Mouse (Mus musculus) 416B (cell line): ENCODE data around the gene Epb42.
"Not testable (repeated sequence)": the region's sequence is repeated elsewhere in the genome, so short reads cannot be mapped to it uniquely, and the experiment has no call there.

Experiments
- DNase-seq: peaks from one replicate; pipeline ENCODE4 v3.0.0; 2011; ENCODE audit warnings: low read depth

Epb42 gene

DNA sequence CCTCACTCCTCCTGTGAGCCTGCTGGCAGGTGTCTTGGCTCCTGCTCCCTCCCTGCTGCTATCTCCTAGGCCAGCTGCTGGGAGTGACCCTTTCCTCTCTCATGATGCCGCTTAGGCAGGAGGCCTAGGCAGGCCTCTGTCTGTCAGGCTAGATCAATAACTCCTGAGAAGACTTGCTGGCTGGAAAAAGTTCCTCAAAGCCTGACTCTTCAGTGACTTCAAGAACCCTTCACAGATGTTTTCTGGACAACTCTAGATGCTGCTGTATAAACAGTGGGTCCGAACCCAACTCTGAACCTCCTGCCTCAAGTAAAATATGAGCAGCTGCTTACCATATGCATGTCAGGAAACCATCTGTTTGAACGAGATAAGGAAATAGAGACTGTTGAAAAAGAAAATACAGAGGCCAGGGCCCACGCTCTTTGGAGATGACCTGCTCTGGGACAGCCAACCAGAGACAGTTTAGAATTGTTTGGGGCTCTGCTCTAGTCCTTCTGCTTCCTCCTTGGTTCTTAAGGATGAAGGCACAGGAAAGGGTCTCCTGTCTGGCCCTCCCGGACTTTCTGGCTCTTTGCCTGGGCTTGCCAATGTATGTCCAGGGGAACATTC is at the start of gene Epb42:
Gene Epb42, minus strand, starts transcription at position 340 of the 609 bp plus-strand sequence.
- peak; percentile 82 for DNase-seq

DNA sequence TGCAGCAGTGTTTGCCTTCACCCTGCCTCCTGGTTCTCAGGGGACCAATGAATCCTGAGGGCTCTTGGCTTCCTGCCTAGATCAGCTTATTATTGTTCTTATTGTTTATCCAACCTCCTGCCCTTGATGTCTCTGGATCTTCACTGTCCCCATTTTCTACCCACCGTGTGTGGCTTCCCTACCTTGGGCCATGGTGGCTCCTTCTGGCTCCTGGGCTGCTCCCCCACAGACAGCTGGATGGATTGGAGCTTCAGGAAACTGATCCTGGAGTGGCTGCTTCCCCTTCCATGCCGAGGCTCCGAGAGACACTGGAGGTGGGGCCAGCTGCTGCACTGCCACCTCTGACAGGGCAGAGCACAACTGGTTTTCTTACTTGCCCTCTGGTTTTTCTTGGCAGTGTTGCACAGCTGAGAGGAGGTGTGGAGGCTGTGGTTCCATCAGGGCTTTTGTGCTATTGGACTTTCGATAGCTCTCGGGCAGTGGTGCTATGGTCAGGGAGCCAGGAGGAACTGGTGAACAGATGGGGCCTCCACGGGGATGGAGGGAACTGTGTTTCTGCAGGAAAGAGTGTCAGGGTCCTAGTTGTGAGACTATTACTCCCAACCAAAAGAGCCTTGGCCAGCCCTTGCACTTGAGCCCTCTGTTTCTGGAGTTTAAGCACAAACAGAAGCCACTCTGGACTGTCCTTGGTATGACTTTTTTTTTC is 48.8 kb upstream of the Epb42 start, which contains the start of gene Tgm5:
Gene Tgm5, minus strand, starts transcription at position 362 of the 706 bp plus-strand sequence.
- DNase-seq: no peak

DNA sequence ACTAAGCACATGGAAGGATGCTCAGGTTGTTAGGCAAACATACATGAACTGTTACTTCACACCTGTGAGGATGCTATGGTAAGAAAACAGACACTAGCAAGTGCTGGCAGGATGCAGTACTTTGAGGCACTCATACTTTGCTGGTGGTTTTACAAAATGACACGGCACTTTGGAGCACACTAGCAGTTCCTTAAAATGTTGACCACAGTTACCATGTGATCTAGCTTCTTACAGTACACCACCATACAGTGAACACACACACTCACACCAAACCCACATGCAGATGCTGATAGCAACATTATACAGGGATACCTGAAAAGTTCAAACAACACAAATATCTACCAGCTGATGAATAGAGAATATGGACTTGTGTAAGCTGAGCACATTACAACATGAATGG is 45.8 kb upstream of the Epb42 start:
- DNase-seq: peak; percentile 80

DNA sequence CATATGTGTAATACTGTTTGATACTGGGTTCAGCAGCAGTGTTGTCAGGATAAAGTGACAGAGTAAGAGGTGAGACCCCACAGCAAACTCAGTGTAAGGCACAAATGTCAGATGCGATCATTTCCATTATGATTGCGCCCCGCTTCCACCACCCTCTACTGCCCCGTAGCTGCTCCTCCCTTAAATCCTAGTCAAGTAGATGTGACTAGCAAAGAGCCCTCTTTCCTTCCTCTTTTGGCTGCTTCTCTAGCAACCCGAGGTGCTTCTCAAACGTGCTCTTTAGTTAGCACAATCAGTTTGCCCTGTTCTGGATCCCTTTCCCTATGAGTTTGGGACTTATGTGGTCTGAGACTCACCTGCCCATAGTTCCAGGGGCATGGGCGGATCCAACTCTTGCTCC is 37.9 kb upstream of the Epb42 start:
- DNase-seq: no peak

DNA sequence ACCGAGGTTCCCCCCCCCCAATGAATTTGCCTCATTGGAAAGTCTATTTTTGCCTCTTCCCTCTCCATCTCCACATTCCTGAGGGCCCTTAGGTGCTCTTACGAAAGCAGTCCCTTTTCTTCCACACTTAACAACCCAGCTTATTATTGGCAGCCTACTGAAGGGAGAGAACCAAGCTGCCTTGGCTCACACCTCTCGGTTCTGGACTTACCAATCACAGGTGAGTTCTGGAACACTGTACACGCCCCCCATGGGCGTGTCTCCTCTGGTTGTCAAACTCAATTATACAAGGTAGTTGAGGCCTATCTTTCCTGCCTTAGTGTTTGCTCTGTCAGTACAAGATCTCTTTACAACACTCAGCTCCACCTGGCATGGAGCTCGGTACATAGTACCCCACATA is 35.0 kb upstream of the Epb42 start:
- no peak for DNase-seq

DNA sequence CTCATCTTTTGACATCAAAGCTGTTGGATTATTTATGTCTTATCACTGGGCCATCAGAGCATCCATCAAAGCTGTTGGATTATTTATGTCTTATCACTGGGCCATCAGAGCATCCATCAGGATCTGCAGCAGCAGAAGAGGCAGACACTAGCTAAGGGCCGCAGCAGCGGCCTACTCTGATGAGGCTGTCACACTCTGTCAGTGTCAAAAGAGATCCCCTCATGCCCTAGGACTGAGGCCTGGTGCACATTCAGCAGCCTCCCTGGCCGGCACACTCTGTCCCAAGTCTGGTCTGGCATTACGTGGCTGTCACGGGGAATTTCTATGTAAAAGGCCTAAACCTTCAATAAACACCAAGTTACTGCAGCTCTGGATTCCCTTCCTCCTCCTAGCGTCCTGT is 32.6 kb upstream of the Epb42 start:
- DNase-seq: no peak

DNA sequence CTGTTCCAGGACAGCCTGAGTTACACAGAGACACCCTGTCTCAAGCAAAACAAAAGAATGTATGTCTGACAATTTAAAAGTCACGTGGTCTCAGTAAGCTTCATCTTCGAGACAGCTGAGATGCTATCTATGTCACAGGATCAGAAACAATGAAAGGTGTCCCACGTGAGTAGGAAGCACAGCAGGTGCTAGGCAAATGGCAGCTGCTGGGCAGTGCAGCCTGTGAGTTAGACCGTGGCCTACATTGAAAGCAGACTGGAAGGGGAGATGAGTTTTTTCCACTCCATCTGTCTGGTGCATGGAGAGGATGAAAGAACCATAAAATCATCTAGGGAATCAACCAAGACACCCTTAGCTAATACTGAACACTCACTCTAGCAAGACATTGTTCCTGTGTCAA is 30.2 kb upstream of the Epb42 start:
- DNase-seq: no peak

DNA sequence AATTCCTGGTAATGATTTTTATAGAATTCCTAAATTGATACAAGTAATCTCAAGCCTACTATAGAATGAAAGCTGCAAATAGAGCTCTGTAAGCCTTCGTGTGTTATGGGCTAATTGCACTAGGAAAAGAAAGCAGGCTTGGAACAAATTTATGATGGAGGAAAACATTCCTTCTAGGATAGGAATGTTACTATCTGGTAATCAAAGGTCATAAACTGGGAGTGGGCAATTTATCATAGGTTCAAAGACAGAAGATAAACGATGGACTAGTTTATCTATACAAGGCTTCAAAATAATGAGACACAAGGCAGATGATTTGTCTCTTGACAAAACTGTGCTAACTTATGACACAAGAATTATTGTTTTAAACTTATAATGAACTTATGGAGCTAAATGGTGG is 24.4 kb upstream of the Epb42 start:
- DNase-seq: no peak

DNA sequence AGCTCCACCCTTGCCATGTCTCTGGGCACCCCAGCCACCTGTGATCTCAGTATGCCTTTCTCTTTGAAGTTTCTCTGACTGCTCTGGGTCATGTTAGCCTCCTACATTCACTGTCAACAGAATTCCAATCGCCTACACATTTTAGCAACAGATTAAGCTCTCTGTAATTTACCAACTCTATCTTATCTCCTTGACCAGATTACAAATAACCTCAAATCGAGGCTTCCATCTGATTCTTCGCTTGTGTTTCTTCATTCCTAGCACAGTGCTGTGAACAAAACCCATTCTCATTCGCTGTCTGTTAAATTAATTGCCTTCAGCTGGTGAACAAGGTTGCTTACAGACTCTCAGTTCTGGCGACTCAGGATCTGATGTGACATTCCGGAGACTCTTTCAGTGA is 21.1 kb upstream of the Epb42 start:
- DNase-seq: no peak

DNA sequence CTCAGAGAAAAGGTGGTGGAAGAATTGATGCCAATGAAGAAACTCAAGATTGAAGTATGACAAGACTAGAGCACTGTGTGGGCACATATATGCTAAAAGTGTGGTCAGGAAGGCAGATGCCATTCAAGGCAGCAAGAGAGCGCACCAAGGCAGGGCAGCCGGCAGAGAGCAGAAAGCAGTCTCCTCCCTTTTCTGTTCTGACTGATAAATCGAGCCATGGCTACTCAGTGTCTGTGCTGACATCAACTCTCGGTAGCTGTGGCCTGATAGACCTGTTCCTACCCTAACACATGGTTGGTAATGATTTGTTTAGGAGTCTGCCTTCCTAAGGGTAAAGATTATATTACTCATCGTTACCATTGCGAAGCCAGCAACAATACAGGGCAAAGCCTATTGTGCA is 19.0 kb upstream of the Epb42 start:
- no peak for DNase-seq

DNA sequence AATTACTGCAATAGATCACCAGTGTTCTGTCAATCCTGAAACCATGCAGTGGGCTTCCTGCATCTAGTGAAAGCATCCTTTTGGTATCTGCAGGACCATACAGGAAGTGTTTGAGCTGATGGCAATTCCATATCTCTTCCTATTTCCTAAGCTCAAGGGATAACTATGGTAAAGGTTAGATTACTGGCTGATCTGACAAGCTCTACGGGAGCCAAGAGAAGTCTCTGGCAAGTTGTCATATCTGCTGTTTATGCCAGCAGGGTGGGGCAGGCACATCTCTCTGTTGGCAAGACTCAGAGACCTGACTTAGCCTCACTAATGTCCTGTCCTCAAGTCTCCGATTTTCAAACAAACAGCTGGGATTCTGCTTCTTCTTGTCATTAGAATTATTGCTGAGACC is 17.2 kb upstream of the Epb42 start:
- DNase-seq: peak; percentile 3

DNA sequence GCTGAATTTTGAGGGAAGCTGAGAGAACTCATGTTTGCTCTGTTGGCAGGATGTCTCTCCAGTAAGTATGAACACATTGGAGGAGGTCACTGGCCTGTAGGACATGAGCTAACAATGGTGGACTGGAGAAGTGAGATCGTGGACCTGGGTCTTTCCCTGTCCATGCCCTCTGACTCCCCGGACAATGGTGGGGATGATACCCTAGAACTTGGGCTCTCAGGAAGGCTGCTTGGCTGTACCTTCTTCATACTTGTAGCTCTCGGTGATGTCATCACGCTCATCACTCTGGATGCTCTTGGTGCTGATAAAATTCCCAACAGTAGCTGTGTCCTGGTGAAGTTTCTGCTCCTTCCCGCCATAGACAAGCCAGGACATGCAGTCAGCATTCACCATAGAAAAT is 15.3 kb upstream of the Epb42 start:
- no peak for DNase-seq

DNA sequence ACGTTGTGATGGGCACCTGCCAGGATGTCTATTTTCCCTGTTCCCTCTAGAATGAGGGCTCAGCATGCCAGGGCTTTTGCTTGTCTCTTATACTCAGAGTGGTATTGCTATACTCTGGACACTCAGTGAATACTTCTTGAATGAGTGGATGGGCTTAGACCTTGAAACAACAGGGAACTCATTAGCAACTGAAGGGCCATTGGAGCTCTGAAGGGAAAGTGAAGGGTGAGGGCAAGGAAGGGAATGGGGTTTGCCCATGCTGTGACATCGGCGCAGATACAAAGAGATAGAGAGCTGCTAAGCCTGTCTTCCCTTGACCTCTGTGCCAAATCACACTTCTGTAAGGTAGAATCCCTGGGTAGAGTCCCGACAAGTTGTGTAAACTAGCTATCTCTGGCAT is 8.8 kb upstream of the Epb42 start:
- no peak for DNase-seq

DNA sequence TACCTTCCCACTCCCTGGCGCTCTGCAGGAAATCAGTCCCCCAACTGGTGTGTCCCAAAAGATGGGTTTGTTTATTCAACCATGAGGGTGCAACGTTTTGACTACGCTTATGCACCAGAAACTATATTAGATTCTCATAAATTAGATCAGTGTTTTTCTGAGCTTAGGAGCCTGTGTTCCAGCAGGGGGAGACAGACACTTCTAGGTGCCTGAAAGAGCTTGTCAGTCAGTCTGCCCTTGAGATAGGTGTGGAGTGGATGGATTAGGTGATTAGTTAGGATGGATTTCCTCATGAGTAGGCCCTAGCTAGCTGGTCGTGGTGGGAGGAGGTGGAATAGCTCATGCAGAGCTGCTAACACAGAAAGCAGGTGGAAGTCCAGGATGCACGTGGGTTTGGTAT is 4.2 kb upstream of the Epb42 start:
- peak; percentile 65 for DNase-seq

DNA sequence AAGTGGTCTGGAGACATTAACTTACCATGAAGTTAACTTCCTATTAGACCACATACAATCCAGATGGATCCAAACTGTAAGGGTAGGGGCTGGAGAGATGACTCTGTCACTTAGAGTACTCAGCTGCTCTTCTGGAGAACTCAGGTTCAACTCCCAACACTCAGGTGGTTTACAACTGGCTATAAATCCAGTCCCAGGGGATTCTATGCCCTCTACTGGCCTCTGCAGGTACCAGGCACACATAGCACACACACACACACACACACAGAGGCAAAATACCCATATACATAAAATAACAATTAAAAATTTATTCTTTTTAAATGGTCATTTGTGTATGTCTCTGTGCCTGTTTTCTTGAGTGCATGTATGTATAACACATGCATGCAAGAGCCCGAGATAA is 2.5 kb upstream of the Epb42 start:
- peak; percentile 12 for DNase-seq

DNA sequence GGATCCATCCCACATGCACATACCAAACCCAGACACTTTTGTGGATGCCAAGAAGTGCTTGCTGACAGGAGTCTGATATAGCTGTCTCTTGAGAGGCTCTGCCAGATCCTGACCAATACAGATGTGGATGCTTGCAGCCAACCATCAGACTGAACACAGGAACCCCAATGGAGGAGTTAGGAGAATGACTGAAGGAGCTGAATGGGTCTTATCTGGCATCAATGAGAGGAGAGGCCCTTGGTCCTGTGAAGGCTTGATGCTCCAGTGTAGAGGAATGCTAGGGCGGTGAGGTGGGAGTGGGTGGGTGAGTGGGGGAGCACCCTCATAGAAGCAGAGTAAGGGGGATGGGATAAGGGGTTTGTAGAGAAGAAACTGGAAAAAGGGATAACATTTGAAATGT is 2.0 kb upstream of the Epb42 start:
- not testable (repeated sequence) for DNase-seq

DNA sequence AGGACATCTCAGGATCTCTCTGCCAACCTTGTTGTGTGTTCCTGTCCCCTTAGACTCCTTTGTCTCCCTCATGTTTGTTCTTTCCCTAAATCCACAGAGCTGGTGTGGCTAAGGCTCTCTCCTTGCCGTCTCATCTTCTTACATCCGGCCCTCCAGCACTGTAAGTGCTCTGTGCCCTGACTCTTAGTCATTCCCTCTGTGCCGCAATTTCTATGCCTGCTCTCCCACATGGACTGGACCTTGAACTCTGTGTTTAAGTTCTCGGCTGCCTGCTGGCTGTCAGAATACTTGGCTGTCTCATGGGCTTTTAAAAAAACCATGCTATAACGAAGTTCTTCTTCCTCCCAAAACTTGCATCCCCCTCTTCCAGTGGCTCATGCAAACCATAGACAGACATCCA is 14.0 kb downstream of the Epb42 start:
- DNase-seq: no peak

DNA sequence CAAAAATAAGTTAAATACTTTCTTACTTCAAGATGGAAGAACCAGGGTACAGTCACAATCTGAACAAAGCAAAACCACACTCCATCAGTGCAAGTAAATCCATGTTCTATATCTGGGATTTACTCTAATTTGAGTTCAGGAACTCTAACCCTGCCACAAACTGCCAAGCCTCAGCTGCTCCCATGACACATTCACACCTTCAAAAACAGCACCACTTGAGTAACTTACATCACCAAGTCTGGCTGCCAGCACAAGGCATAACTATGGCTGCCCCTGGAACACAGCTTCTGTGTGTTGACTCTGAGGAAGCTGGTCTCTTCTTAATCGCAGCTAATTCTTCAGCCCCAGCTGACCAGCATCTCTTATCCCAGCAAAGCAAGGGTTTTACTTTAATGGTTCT is 19.7 kb downstream of the Epb42 start:
- no peak for DNase-seq

DNA sequence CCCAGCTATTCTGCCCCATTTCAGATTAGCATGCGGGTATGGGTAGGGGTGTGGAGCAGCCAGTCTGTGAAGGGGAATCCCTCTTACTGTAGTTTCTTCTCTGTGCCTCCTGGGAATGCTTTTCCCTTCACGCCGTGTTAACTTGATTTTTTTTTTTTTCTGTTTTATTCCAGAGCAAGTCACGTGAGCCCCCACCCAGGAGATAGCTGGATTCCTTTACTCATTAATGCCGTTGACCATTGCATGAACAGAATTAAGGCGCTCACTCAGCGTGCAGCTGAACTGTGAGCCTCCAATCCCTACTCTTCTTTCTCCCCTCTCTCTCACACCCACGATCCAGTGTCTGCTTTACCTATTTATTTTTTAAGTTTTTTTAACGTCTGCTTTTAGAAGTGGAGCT is 20.6 kb downstream of the Epb42 start:
- no peak for DNase-seq

DNA sequence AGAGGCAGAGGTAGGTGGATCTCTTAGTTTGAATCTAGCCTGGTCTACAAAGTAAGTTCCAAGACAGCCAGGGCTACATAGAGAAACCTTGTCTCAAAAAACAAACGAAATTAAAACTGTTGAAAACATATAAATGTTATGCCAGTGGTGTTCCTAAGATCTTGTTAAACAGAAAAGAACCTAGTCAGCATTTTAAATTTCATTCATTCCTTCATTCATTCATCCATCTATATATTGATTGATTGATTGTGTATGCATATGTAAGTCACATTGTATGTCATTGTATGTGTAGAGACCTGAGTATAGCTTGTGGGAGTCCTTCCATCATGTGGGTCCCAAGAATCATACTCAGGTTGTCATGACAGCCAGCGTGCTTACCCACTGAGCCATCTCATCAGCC is 21.4 kb downstream of the Epb42 start:
- DNase-seq: no peak

DNA sequence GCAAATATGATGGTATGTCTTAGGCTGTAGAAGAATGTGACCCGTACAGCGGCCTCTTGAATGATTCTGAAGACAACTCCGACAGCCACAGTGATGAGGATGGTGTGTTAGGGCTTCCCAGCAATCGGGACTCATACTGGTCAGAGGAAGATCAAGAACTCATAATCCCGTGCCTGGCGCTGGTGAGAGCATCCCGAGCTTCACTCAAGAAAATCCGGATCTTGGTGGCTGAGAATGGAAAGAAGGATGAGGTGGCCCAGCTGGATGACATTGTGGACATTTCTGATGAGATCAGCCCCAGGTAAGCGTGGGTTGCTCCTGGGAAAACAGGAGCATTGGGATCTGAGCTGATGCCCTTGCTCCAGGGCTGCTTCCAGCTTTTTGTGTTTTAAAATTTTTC is 24.2 kb downstream of the Epb42 start:
- DNase-seq: no peak

DNA sequence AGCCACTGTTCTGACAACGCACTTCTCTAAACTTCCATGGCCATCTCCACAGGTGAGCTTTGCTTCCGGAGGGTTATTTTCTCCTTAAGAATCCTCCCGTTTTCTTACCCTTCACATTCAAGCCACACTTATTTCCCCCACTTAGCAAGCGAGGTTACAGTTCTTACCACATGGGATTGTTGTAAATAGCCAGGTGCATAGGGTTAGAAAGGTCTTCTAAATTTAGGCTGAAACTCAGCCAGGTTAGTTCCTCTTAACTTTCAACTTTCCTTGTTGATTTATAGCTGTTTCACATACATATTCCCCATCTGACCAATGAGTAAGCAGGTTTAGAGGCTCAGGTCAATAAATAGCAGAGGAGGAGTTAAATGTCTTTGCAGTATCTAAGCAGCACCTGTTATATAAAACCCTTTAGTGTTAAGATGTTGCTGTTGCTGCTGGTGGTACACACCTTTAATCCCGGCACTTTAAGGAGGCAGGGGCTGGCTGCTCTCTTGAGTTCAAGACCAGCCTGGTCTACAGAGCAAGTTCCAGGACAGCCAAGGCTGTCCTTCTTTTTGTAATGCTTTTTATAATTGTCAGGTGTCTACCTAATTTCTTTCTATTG is 27.7 kb downstream of the Epb42 start:
- DNase-seq: no peak

DNA sequence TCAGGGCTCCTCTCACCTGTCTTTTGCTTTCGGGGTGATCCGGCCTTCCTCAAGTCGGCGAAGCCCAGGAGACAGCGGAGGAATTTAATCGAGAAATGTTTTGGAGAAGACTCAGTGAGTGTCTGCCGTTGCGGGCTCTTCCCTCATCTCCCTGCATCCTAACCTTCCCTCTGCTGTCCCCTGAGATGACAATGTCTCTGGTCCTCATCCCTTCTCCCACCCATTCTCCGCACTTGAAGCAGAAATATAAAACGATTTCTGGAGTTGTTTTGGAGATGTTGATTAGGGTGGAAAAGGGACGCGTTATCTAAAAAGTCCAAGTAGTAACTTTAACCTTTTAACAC is 28.2 kb downstream of the Epb42 start:
- no peak for DNase-seq
